Mouse (Mus musculus): ENCODE measurements around the gene Cyp46a1. TPM values are rescaled to one million over a fixed set of nuclear protein-coding genes. Genes with fewer than 3 reads are reported as not detected.

Cyp46a1 gene
- total RNA-seq, 2 experiments from 2014 or later, result 4.9 to 7.1 TPM

DNA sequence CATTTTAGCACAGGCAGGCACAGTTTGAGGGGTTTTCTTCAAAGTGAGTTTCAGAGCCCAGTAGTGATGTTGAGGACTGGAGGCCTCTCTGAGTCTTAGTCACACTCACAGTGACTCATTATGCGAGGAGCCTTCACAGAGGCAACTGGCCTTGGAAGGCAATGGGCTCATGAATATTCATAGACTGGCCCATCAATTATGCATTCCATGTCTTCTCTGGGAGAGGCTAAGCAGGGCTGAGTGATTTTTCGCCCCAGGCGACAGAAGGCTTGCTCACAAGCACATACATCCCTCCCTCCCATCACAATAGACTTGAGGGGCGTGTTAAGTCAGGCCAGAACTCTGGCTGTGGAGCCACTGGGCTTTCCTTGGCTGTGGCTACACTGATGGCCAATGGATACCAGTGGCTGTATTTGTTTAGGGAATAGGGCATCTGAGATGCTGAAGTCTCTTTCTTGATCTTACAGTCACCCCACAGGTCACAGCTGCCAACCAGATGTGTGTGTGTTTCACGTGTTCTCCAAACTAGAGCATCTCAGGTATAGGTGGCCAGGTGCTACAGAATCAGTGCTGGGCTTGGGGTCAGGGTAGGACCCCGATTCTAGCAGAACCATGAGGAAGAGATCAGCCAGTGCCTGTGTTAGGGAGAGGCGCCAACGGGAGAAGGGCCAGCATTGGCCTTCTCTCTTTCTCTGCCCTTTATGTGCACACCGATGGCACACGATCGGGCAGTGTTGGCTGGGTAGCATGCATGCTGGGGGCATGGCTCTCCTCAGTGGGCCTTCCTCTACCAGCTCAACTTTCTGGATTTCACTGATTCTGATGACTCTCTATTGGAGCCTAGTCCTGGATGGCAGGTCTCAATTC, 62.1 kb downstream of the Cyp46a1 start:
- DNase-seq (ENCODE audit: low spot score in 2 of 2), result no peak

DNA sequence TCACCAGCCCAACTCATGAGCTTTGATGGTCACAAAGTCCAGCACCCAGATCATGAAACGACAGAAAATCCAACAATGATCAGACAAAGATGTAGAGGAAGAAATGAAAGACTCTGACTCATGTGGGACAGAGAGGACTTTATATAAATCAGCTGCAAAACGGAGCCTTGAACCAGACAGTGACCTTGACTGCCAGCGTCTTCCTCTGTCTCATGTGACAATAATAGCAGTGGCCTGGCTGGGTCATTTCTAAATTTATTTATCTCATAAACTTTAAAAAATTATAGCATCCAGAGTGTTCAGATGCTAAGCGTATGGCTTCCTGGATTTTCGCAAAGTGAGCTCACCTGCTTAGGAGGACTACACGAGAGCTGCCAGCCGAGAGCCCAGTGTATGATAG, 64.5 kb downstream of the Cyp46a1 start:
- no peak for DNase-seq (ENCODE audit: low spot score in 2 of 2)

DNA sequence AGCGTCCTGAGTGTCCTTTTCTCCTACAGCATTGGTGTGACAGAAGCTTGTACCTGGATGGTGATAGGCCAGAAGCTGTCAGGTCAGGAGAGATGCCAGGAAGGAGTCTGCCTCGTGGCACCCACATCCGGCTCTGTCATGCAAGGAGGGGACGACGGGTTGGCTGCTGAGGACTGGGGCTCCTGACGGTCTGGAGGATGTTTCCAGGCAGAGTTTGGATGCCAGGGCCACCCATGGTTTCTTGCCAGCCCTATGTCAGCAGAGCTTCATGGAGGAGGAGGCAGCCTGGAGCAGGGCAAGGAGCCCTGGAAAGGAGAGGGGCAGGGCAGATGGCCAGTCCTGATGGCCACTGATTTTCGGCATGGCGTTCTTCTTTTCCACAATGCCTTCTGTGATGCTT, 65.0 kb downstream of the Cyp46a1 start:
- no peak for DNase-seq (ENCODE audit: low spot score in 2 of 2)

GRCm38 (mm10) chr12:108400951-108401350, 66.8 kb downstream of the Cyp46a1 start:
- DNase-seq (ENCODE audit: low spot score in 2 of 2), result no peak

GRCm38 (mm10) chr12:108403957-108404356, 69.8 kb downstream of the Cyp46a1 start:
- no peak for DNase-seq (ENCODE audit: low spot score in 2 of 2)

GRCm38 (mm10) chr12:108409100-108409499, 74.9 kb downstream of the Cyp46a1 start:
- no peak for DNase-seq (ENCODE audit: low spot score in 2 of 2)

- no peak for DNase-seq (ENCODE audit: low spot score in 2 of 2)
These were observed 76.4 kb downstream of the Cyp46a1 start for GRCm38 (mm10) chr12:108410416-108411208.

Other genes with a start within 250 kb of the Cyp46a1 start
- 100 to 1,000 TPM; 100 to 103 TPM for gene Setd3, start 155.1 kb upstream of the Cyp46a1 start, total RNA-seq (2021)
- 10 to 100 TPM; 43.9 to 45.8 TPM for gene Ccnk, start 154.8 kb upstream of the Cyp46a1 start, total RNA-seq (2021)
- 10 to 100 TPM; 29.6 to 29.9 TPM for gene Ccdc85c, start 59.0 kb upstream of the Cyp46a1 start, total RNA-seq (2021)
- 1 to 10 TPM; 1.1 to 1.3 TPM for gene Hhipl1, start 28.1 kb upstream of the Cyp46a1 start, total RNA-seq (2021)
- 10 to 100 TPM; 33.6 to 34.6 TPM for gene Eml1, start 36.6 kb downstream of the Cyp46a1 start, total RNA-seq (2021)
- 100 to 1,000 TPM; 123 to 135 TPM for gene Evl, start 220.3 kb downstream of the Cyp46a1 start, total RNA-seq (2021)